Mouse (Mus musculus) MEL (cell line): Measurements from ENCODE around the gene Ncf1. TPM values are rescaled to one million over a fixed set of nuclear protein-coding genes. Genes with fewer than 3 reads are reported as not detected.

Experiments used
- DNase-seq: peaks from one replicate; pipeline ENCODE4 v3.0.0; 2011; ENCODE audit warnings: low read depth, low spot score
- H3K27ac ChIP-seq: 2 replicates; pipeline ENCODE4 v1.5.1; 2012; ENCODE audit warnings: low read depth, mild to moderate bottlenecking, control low read depth, low read length, moderate library complexity; ENCODE audit not compliant: control insufficient read depth
- H3K27me3 ChIP-seq, 2 experiments: fragments of 150-350 bp in 1 of 2; sonication (generic) in 1 of 2; 2 replicates each; pipeline ENCODE4 v1.6.1; 2012; ENCODE audit warnings: low read length in 2 of 2, mild to moderate bottlenecking in 2 of 2, improper control_type of control experiment in 1 of 2, moderate library complexity in 1 of 2; ENCODE audit not compliant: insufficient read depth in 2 of 2, control insufficient read depth in 1 of 2
- H3K36me3 ChIP-seq, 2 experiments: 2 replicates each; pipeline ENCODE4 v1.6.1; 2012 to 2014; ENCODE audit warnings: low read length in 2 of 2, improper control_type of control experiment in 1 of 2, inconsistent platforms in 1 of 2, mild to moderate bottlenecking in 1 of 2; ENCODE audit not compliant: insufficient read depth in 2 of 2, control insufficient read depth in 1 of 2
- H3K4me1 ChIP-seq, 2 experiments: fragments of 150-350 bp in 1 of 2; sonication (generic) in 1 of 2; 2 replicates each; pipeline ENCODE4 v1.6.1; 2012; ENCODE audit warnings: low read length in 2 of 2, improper control_type of control experiment in 1 of 2, mild to moderate bottlenecking in 1 of 2; ENCODE audit not compliant: insufficient read depth in 2 of 2, control insufficient read depth in 1 of 2
- H3K4me3 ChIP-seq, 2 experiments: fragments of 150-350 bp in 1 of 2; sonication (generic) in 1 of 2; 2 replicates each; pipeline ENCODE4 v1.5.1; 2012; ENCODE audit warnings: low read depth in 2 of 2, low read length in 2 of 2, mild to moderate bottlenecking in 2 of 2, moderate library complexity in 2 of 2, control low read depth in 1 of 2, improper control_type of control experiment in 1 of 2; ENCODE audit not compliant: control insufficient read depth in 1 of 2, insufficient read depth in 1 of 2
- H3K79me2 ChIP-seq: 2 replicates; pipeline ENCODE4 v1.6.1; 2012; ENCODE audit warnings: mild to moderate bottlenecking, low read length, moderate library complexity; ENCODE audit not compliant: control insufficient read depth, poor library complexity, insufficient read depth
- H3K9ac ChIP-seq: 2 replicates; pipeline ENCODE4 v1.6.1; 2012; ENCODE audit warnings: low read depth, mild to moderate bottlenecking, control low read depth, low read length, moderate library complexity; ENCODE audit not compliant: control insufficient read depth, poor library complexity, severe bottlenecking
- H3K9me3 ChIP-seq: fragments of 150-350 bp; sonication (generic); replicated peaks from 2 replicates; pipeline ENCODE4 v1.6.1; 2012; ENCODE audit warnings: mild to moderate bottlenecking, low read length, improper control_type of control experiment, moderate library complexity; ENCODE audit not compliant: insufficient read depth
- BHLHE40 ChIP-seq: IDR thresholded peaks from 2 replicates; pipeline ENCODE4 v1.6.1; 2012; ENCODE audit warnings: low read depth, mild to moderate bottlenecking, inconsistent platforms, low read length, improper control_type of control experiment, borderline replicate concordance
- CHD1 ChIP-seq: IDR thresholded peaks from 2 replicates; pipeline ENCODE4 v1.6.1; 2012; ENCODE audit warnings: low read depth, mild to moderate bottlenecking, inconsistent platforms, low read length, improper control_type of control experiment
- CTCF ChIP-seq, 3 experiments: IDR thresholded peaks in 2 of 3; conservative IDR thresholded peaks in 1 of 3; 2 replicates each; pipeline ENCODE4 v1.5.1; 2011 to 2012; ENCODE audit warnings: low read length in 3 of 3, low read depth in 2 of 3, mild to moderate bottlenecking in 2 of 3, improper control_type of control experiment in 1 of 3, inconsistent platforms in 1 of 3, mixed read lengths in 1 of 3, moderate library complexity in 1 of 3; ENCODE audit not compliant: control insufficient read depth in 1 of 3, insufficient read depth in 1 of 3, poor library complexity in 1 of 3, severe bottlenecking in 1 of 3
- E2F4 ChIP-seq: IDR thresholded peaks from 2 replicates; pipeline ENCODE4 v1.6.1; 2011; ENCODE audit warnings: low read depth, low read length, improper control_type of control experiment, borderline replicate concordance
- ELF1 ChIP-seq: IDR thresholded peaks from 2 replicates; pipeline ENCODE4 v1.6.1; 2014; ENCODE audit warnings: low read depth, mild to moderate bottlenecking, inconsistent platforms, low read length, improper control_type of control experiment, moderate library complexity
- ETS1 ChIP-seq: IDR thresholded peaks from 2 replicates; pipeline ENCODE4 v1.6.1; 2012; ENCODE audit warnings: low read depth, mild to moderate bottlenecking, inconsistent platforms, low read length, improper control_type of control experiment, moderate library complexity
- GABPA ChIP-seq: IDR thresholded peaks from 2 replicates; pipeline ENCODE4 v1.6.1; 2012; ENCODE audit warnings: low read depth, mild to moderate bottlenecking, inconsistent platforms, low read length, improper control_type of control experiment, moderate library complexity
- GATA1 ChIP-seq: IDR thresholded peaks from 2 replicates; pipeline ENCODE4 v1.6.1; 2011; ENCODE audit warnings: low read depth, low read length, improper control_type of control experiment
- HCFC1 ChIP-seq: IDR thresholded peaks from 2 replicates; pipeline ENCODE4 v1.6.1; 2012; ENCODE audit warnings: low read depth, mild to moderate bottlenecking, inconsistent platforms, low read length, improper control_type of control experiment, moderate library complexity
- JUND ChIP-seq: IDR thresholded peaks from 2 replicates; pipeline ENCODE4 v1.6.1; 2011; ENCODE audit warnings: low read depth, mild to moderate bottlenecking, improper control_type of control experiment, low read length
- KAT2A ChIP-seq: conservative IDR thresholded peaks from 2 replicates; pipeline ENCODE4 v1.6.1; 2012; ENCODE audit warnings: low read depth, low read length, improper control_type of control experiment, inconsistent platforms
- MAX ChIP-seq: IDR thresholded peaks from 2 replicates; pipeline ENCODE4 v1.6.1; 2011; ENCODE audit warnings: low read length, improper control_type of control experiment
- MYB ChIP-seq: IDR thresholded peaks from 2 replicates; pipeline ENCODE4 v1.6.1; 2011; ENCODE audit warnings: mild to moderate bottlenecking, low read depth, low read length, improper control_type of control experiment
- MYC ChIP-seq: IDR thresholded peaks from 2 replicates; pipeline ENCODE4 v1.6.1; 2011; ENCODE audit warnings: low read depth, mild to moderate bottlenecking, low read length, improper control_type of control experiment, moderate library complexity
- NELFE ChIP-seq: IDR thresholded peaks from 2 replicates; pipeline ENCODE4 v1.6.1; 2011; ENCODE audit warnings: low read depth, low read length, improper control_type of control experiment
- NRF1 ChIP-seq: IDR thresholded peaks from 2 replicates; pipeline ENCODE4 v1.6.1; 2014; ENCODE audit warnings: low read depth, mild to moderate bottlenecking, inconsistent platforms, low read length, improper control_type of control experiment, moderate library complexity; ENCODE audit not compliant: poor library complexity, insufficient read depth, severe bottlenecking
- POLR2A ChIP-seq, 2 experiments: IDR thresholded peaks; 2 replicates each; pipeline ENCODE4 v1.6.1; 2011 to 2012; ENCODE audit warnings: low read length in 2 of 2, mild to moderate bottlenecking in 2 of 2, control low read depth in 1 of 2, improper control_type of control experiment in 1 of 2, low read depth in 1 of 2, moderate library complexity in 1 of 2; ENCODE audit not compliant: control insufficient read depth in 1 of 2, insufficient read depth in 1 of 2, poor library complexity in 1 of 2
- POLR2AphosphoS2 ChIP-seq: IDR thresholded peaks from 2 replicates; pipeline ENCODE4 v1.6.1; 2011; ENCODE audit warnings: low read length, improper control_type of control experiment
- POLR2AphosphoS5 ChIP-seq: IDR thresholded peaks from 2 replicates; pipeline ENCODE4 v1.6.1; 2012; ENCODE audit warnings: low read depth, borderline replicate concordance, mild to moderate bottlenecking, inconsistent platforms, low read length, moderate library complexity, mixed read lengths
- RCOR1 ChIP-seq: IDR thresholded peaks from 2 replicates; pipeline ENCODE4 v1.6.1; 2012; ENCODE audit warnings: low read depth, mild to moderate bottlenecking, inconsistent platforms, low read length, improper control_type of control experiment
- SIN3A ChIP-seq: IDR thresholded peaks from 2 replicates; pipeline ENCODE4 v1.6.1; 2012; ENCODE audit warnings: low read length, improper control_type of control experiment, inconsistent platforms
- TAL1 ChIP-seq: IDR thresholded peaks from 2 replicates; pipeline ENCODE4 v1.6.1; 2012; ENCODE audit warnings: mild to moderate bottlenecking, inconsistent platforms, low read length, moderate library complexity, mixed read lengths
- TBP ChIP-seq: IDR thresholded peaks from 2 replicates; pipeline ENCODE4 v1.8.0; 2011; ENCODE audit warnings: low read depth, low read length, improper control_type of control experiment
- TCF12 ChIP-seq: IDR thresholded peaks from 2 replicates; pipeline ENCODE4 v1.6.1; 2014; ENCODE audit warnings: low read depth, mild to moderate bottlenecking, inconsistent platforms, low read length, improper control_type of control experiment, moderate library complexity
- UBTF ChIP-seq: IDR thresholded peaks from 2 replicates; pipeline ENCODE4 v1.6.1; 2012; ENCODE audit warnings: low read depth, mild to moderate bottlenecking, inconsistent platforms, low read length, improper control_type of control experiment, moderate library complexity, borderline replicate concordance; ENCODE audit not compliant: insufficient read depth
- USF1 ChIP-seq: IDR thresholded peaks from 2 replicates; pipeline ENCODE4 v1.6.1; 2014; ENCODE audit warnings: low read depth, mild to moderate bottlenecking, inconsistent platforms, low read length, improper control_type of control experiment, moderate library complexity
- ZNF384 ChIP-seq: IDR thresholded peaks from 2 replicates; pipeline ENCODE4 v1.6.1; 2012; ENCODE audit warnings: low read depth, mild to moderate bottlenecking, inconsistent platforms, low read length, improper control_type of control experiment
- polyA plus RNA-seq, 2 experiments: library from polyadenylated mRNA; stranded (reverse) in 1 of 2; unstranded in 1 of 2; fragments of >175 nt in 1 of 2; fragments of >200 nt in 1 of 2; gene quantifications; 2 replicates each; pipeline versions ENCODE4 v1.2.1 to v1.2.4; 2012; ENCODE audit warnings: low replicate concordance in 2 of 2, low read depth in 1 of 2; ENCODE audit not compliant: insufficient read length in 2 of 2, insufficient read depth in 1 of 2, missing spikeins in 1 of 2
- total RNA-seq: library from RNA; depleted of rRNA; stranded (reverse); fragments of 300-350 nt; gene quantifications from 2 replicates; pipeline ENCODE4 v1.2.3, GENCODE M21; 2012

The Ncf1 gene
- total and polyA plus RNA-seq, 3 experiments = 0.58 to 3.3 TPM; not detected in 1

- Histone ChIP-seq H3K9me3 (no peaks in the 10 kb centered on the region), H3K27me3 (no peaks in the 10 kb centered on the region), H3K4me3 (no peak overlapping the region), H3K9ac (no peak overlapping the region), H3K36me3 (no peaks in the 10 kb centered on the region), H3K4me1 (no peaks in the 10 kb centered on the region), H3K79me2 (no peaks in the 10 kb centered on the region), H3K27ac (no peak overlapping the region)
- TF ChIP-seq NRF1 (no peak), POLR2A (IDR thresholded peaks at IDR 0.05; ENCODE audit: control insufficient read depth in 1 of 2, insufficient read depth in 1 of 2, low read depth in 1 of 2, low read length in 2 of 2, poor library complexity in 1 of 2) (no peak), NELFE (no peak), MAX (no peak), MYC (no peak), BHLHE40 (no peak), POLR2AphosphoS2 (no peak), GABPA (no peak), MYB (no peak), RCOR1 (no peak), POLR2AphosphoS5 (no peak), SIN3A (no peak), ETS1 (no peak), HCFC1 (no peak), KAT2A (no peak), ZNF384 (no peak), TBP (no peak)
- DNase-seq = no peak
These were observed 15.2 kb downstream of the Ncf1 start for GRCm38 (mm10) chr5:134214021-134214806.

GRCm38 (mm10) chr5:134209931-134210554 is 19.4 kb downstream of the Ncf1 start:
- H3K36me3 ChIP-seq = no peaks in the 10 kb centered on the region
- no peak overlapping the region for H3K4me3 ChIP-seq
- H3K27me3 ChIP-seq = no peaks in the 10 kb centered on the region
- no peaks in the 10 kb centered on the region for H3K79me2 ChIP-seq
- no peaks in the 10 kb centered on the region for H3K9me3 ChIP-seq
- no peak overlapping the region for H3K9ac ChIP-seq
- DNase-seq = no peak
- no peaks in the 10 kb centered on the region for H3K4me1 ChIP-seq
- no peak overlapping the region for H3K27ac ChIP-seq
- TF ChIP-seq GATA1 (no peak), POLR2A (IDR thresholded peaks at IDR 0.05; ENCODE audit: control insufficient read depth in 1 of 2, insufficient read depth in 1 of 2, low read depth in 1 of 2, low read length in 2 of 2, poor library complexity in 1 of 2) (no peak), TCF12 (no peak), ELF1 (no peak), JUND (no peak), TBP (no peak), CTCF (IDR thresholded peaks at IDR 0.05 in 2 of 3, conservative IDR thresholded peaks at IDR 0.05 in 1 of 3; ENCODE audit: control insufficient read depth in 1 of 3, insufficient read depth in 1 of 3, low read depth in 2 of 3, low read length in 3 of 3, poor library complexity in 1 of 3, severe bottlenecking in 1 of 3) (no peak), TAL1 (no peak), MYC (no peak), UBTF (no peak), MAX (no peak), CHD1 (no peak), POLR2AphosphoS2 (no peak), E2F4 (no peak), USF1 (no peak), ZNF384 (no peak)
- TF ChIP-seq, all 39 proteins: peak for 0
